Mouse (Mus musculus) MEL (cell line): ENCODE results near the gene Stk11.
"Not testable (repeated sequence)": the region's sequence is repeated elsewhere in the genome, so short reads cannot be mapped to it uniquely, and the experiment has no call there.

Experiments
- BHLHE40 ChIP-seq: IDR thresholded peaks from 2 replicates; pipeline ENCODE4 v1.6.1; 2012; ENCODE audit warnings: low read depth, mild to moderate bottlenecking, inconsistent platforms, low read length, improper control_type of control experiment, borderline replicate concordance
- CTCF ChIP-seq, 3 experiments: IDR thresholded peaks in 2 of 3; conservative IDR thresholded peaks in 1 of 3; 2 replicates each; pipeline ENCODE4 v1.5.1; 2011 to 2012; ENCODE audit warnings: low read length in 3 of 3, low read depth in 2 of 3, mild to moderate bottlenecking in 2 of 3, improper control_type of control experiment in 1 of 3, inconsistent platforms in 1 of 3, mixed read lengths in 1 of 3, moderate library complexity in 1 of 3; ENCODE audit not compliant: control insufficient read depth in 1 of 3, insufficient read depth in 1 of 3, poor library complexity in 1 of 3, severe bottlenecking in 1 of 3
- E2F4 ChIP-seq: IDR thresholded peaks from 2 replicates; pipeline ENCODE4 v1.6.1; 2011; ENCODE audit warnings: low read depth, low read length, improper control_type of control experiment, borderline replicate concordance
- HCFC1 ChIP-seq: IDR thresholded peaks from 2 replicates; pipeline ENCODE4 v1.6.1; 2012; ENCODE audit warnings: low read depth, mild to moderate bottlenecking, inconsistent platforms, low read length, improper control_type of control experiment, moderate library complexity
- JUND ChIP-seq: IDR thresholded peaks from 2 replicates; pipeline ENCODE4 v1.6.1; 2011; ENCODE audit warnings: low read depth, mild to moderate bottlenecking, improper control_type of control experiment, low read length
- MYC ChIP-seq: IDR thresholded peaks from 2 replicates; pipeline ENCODE4 v1.6.1; 2011; ENCODE audit warnings: low read depth, mild to moderate bottlenecking, low read length, improper control_type of control experiment, moderate library complexity
- POLR2AphosphoS2 ChIP-seq: IDR thresholded peaks from 2 replicates; pipeline ENCODE4 v1.6.1; 2011; ENCODE audit warnings: low read length, improper control_type of control experiment
- SIN3A ChIP-seq: IDR thresholded peaks from 2 replicates; pipeline ENCODE4 v1.6.1; 2012; ENCODE audit warnings: low read length, improper control_type of control experiment, inconsistent platforms
- TAL1 ChIP-seq: IDR thresholded peaks from 2 replicates; pipeline ENCODE4 v1.6.1; 2012; ENCODE audit warnings: mild to moderate bottlenecking, inconsistent platforms, low read length, moderate library complexity, mixed read lengths

DNA sequence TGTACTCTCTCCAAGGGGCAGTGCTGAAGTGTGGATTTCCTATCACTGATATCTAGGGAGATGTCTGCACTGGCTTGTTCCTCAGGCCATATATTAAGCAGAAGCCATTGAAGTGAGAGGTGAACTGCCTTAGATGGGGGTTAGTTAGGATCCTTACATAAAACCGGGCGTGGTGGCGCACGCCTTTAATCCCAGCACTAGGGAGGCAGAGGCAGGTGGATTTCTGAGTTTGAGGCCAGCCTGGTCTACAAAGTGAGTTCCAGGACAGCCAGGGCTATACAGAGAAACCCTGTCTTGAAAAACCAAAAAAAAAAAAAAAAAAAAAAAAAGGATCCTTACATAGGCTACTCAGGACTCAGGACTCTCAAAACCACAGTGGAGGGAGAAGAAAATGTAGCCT is 50.5 kb downstream of the Stk11 start:
- 0 out of 2 replicates have a peak, but pooled peaks have one; percentile 14 for TF ChIP-seq MYC
- not testable (repeated sequence) for TF ChIP-seq POLR2AphosphoS2; HCFC1; JUND; E2F4; BHLHE40; TAL1; SIN3A; CTCF (IDR thresholded peaks at IDR 0.05 in 2 of 3, conservative IDR thresholded peaks at IDR 0.05 in 1 of 3; ENCODE audit: control insufficient read depth in 1 of 3, insufficient read depth in 1 of 3, low read depth in 2 of 3, low read length in 3 of 3, poor library complexity in 1 of 3, severe bottlenecking in 1 of 3)
